Mouse (Mus musculus): ENCODE data around the gene Sptbn4.

The Sptbn4 gene

DNA sequence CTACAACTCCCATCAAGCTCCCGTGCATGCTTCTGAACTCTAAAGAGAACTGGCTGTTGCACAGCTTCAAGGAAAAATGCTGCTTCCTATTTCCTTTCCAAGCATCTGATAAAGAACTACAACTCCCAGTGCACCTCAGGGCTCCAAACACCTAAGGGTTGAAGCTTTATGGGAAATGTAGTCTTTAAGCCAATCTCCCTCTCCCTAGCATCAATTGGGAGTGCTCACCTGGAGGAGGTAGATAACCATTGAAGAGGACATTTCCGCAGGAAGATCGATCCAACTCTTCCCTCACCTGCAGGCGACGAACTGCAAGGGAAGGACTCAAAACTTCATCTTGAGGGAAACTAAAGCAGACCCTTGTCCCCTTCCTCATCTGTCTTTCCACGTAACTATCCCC, 93.3 kb downstream of the Sptbn4 start:
- DNase-seq (ENCODE audit: low spot score) = no peak

DNA sequence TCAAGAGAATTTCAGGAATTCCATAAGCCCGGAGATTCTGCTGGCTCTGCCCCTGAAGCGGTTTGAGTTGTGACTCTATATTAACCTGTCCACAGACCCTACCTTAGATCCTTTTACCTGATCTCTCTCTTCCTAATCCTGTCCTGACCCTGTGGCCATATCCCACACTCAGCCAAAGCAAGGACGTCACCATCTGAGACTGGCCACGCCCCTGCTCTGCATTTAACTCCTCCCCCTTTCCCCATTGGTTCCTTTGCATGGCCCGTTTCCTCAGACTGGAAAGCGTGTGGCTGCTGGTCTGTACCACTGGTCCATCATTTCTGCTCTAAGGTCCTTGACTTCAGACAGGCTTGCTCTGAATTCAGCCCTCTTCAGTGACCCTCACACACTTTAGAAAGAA, 102.0 kb downstream of the Sptbn4 start:
- DNase-seq (ENCODE audit: low spot score) = no peak

DNA sequence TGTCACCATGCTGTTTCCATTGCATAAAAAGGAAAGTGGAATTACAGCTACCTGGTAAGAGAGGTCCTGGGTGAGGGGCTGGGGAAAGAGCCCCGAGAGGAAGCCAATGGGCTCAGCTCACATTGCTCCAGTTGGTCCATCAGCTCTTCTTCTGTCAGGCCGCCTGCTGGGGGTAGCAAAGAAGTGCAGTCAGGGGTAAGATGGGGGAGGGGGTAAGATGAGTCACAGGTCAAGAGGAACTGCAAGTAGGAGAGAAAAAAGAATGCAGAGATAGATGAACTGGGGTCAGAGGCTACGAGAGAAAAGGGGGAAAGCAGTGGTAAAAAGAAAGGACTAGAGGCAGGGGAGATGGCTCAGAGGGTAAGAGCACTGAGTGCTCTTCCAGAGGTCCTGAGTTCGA, 104.9 kb downstream of the Sptbn4 start:
- DNase-seq (ENCODE audit: low spot score) = no peak

DNA sequence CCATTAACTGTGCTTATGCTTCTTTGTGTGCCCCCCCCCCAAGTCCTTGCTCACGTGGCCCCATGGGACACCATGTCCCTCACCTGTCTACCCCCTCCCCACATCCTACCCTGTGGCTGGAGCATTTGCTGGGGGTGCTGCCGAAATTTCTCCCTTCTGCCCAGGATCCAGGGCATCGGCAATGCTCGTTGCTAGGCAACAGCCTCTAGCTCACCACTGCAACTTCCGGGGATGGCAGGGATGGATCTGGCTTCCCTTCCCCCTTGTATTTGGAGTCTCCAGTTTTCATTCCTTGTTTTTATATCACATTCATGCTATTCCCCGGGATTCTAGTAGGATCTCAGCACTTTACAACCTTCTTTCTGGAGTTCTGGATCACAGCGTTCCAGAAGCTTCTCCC, 108.0 kb downstream of the Sptbn4 start:
- DNase-seq (ENCODE audit: low spot score) = no peak

DNA sequence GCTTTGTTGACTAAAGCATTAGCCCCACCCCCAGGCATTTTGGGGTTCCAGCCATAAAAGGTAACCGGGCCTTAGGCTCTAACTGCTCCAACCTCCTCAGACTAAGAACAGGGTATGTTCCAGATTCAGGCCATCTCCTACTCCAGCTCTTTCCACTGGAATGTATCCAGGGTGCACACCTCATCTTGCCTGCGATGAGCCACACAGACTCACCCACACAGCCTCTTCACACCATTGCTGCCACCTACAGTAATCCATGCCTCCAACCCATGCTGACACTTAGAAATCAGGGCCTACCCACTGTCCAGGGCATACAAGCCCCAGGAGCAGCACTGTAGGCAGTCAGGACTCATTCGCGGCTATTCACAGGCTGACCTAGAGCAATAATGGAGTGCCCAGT, 108.4 kb downstream of the Sptbn4 start:
- no peak for DNase-seq (ENCODE audit: low spot score)

DNA sequence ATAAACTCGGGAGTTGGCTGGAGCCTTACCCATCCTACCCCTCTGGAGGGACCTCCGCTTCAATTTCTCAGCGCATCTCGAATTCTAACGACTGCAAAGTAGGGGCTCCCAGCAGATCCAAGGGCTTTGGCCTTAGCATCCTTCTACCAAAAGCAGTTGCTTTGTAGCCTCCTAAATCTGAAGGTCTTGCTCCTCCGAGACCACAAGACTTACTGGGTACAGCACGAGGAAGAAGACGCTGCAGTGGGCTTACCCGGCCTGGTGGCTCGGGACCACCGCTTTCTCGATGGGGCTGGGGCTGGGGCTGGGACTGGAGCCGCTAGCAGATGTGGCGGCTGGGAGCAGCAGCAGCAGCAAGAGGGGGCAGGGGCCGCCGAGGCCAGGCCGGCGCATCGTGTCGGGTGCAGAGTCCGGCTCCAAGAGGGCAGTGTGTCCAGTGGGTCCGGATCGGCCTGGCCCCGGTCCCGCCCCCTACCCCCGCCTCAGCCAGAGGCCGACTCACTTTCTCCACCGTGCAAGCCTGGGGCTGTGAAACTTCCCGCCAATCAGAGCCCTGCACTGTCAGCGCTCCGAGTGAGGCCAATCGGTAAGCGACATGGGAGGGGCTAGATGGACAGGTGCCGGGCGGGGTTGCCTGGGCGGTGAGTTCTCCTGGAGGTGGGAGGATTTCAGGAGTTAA, 110.2 kb downstream of the Sptbn4 start, which contains the start of gene Ltbp4:
Gene Ltbp4, minus strand, starts transcription at position 518 of the 679 bp plus-strand sequence.
- DNase-seq (ENCODE audit: low spot score) = no peak

DNA sequence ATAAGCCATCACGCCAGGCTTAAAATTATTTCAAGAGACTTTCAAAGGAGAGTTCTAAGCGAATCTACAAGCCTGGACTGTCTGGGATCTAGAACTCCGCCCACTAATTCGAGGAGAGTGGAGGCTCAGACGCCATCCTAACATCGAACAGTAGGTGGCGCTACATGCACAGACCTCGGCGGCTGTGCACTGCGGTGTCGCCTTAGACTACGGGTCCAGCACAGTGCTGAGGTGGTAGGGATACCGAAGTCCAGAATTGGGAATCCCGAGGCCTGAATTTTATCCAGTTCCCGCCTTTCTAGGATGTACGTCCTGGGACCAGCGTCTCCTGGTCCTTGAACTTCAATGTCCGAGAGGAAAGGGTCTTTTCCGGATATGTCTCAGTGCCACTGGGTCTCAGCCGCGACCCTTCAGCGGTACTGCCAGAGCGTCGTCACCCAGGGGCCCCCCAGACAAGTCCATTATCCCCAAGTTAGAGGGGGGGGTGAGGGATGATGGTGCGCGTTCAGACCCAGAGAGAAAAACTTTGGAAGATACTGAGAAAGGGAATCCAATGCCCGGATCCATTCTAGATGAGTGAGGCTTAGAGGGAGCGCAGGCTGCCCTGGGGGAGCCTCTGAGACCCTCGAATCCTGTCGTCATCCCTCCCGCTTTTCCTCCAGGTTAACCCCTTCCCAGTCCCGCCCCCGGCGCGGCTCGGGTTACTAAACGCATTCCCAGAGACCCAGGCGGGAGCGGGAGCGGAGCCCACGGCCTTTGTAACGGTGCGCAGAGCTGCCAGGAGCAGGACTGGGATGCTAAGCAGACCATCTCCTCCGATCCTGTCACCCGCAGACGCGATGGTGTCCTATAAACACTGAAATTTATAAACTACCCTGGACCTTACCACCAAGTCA, 111.3 kb downstream of the Sptbn4 start:
- peak; percentile 83 for DNase-seq (ENCODE audit: low spot score)

DNA sequence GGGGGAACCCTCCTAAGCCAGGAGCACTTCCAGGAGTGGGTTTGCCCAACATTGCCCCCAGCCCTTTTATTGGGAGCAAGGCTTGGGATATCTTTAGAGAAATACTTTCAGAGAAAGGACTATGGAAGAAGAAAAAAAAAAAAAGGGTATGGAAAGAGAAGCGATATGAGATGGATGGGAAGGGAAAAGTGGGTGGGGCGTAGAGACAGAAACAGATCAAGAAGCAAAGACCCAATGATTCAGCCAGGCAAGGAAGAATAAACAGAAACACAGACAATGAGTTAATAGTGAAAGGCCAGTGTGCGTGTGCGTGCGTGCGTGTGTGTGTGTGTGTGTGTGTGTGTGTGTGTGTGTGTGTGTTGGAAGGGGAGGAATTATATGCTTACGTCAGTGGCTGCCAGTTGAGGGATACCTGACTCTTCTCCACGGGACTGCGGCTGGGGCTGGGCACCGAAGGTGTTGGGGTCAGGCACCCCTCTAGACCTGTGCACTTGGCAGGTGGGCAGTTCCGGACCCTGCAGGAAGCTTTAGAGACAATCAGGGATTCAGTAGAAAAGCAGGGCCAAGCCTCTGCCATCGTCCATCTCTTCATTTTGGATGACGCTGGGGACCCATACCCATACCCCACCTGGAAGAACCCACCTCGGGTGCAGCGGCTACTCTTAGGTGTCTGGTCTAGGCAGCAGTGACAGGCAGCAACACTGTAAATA, 112.3 kb downstream of the Sptbn4 start:
- no peak for DNase-seq (ENCODE audit: low spot score)

DNA sequence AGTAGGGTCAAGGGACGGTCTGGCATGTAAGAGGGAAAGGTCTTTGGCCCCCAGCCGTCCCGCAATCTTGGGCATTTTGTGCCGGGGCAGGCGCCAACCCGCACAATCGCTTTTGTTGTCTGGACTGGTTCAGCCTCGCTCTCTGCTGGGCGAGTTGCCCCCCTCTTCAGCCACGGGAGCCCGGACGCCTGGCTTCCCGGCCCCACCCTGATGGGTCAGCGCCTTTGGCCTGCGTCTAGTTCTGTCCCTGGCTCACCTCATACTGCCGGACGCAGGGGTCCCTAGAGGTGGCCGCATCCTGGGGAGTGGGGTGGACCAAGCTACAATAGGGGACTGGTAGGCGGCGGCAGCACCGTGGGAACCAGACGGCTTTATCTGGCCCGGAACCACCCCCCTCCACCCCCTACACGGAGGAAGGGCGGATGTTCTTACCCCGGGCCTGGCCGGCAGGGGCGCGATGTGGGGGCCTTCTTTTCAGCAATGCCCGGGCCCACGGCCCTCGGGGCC, 113.0 kb downstream of the Sptbn4 start:
- no peak for DNase-seq (ENCODE audit: low spot score)

DNA sequence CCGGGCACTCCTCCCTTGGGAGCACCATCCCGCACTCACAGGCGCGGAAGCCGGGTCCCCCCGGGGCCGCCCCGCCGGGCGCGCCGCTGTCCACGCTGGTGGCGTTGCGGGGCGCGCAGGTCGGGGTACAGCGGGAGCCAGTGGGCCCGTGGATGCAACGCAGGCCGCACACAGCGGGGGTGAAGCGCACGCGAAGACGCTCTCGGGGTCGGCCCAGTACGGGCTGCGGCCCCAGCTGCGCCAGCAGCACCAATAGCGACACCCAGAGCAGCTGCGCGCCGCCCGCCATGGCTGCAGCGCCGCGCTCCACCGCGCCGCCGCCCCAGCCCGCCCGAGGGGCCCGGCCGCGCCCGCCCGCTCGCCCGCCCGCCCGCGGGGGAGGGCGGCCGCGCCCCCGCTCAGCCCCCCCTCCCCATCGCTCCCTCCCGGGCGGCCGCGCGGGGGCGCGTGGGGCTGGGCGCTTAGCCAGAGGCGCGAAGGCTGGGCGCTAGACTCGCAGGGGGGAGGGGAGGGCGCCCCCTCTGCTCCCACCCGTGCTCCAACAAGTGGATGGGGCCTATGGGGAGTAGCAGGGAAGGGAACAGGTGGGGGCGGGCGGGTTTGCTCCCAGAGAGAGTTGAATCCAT, 114.1 kb downstream of the Sptbn4 start:
- DNase-seq (ENCODE audit: low spot score) = no peak

DNA sequence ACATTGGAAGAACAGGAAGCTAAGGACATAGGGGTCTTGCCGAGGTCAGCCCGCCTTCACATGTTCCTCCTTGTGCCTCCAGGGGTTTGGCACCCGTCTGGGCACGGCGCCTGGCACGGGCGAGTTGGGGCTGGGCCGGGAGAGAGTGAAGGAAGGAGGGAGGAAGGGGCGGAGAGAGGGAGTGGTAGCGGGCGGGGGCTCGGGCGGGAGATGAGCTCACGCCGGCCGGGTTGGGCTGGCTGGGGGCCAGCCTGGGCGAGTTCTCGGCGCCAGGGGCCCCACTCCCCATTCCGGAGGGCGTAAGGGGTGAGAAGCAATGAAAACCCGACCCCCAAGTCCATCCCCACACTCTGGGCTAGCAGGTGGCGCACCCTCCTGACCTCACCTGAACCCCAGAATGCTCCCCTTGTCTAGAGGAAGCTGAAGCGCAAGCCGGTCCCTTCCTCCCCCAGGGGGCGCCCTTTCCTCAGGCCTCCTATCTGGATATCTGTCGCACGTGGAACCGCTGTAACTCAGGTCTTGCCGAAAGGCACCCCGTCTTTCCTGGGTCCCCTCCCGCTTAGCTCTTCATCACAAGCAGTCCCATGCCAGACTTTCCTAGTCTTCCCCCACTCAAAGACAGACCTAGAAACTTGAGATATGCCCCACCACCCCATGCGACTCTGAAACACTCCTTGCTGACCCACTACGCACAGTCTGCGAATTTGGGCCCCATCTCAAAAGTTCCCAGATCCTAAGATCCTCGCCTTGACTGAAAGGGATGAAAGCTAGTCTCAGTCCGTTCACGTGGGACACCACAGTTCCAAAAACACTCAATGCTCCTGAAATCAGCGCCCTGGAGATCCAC, 114.9 kb downstream of the Sptbn4 start:
- DNase-seq (ENCODE audit: low spot score) = peak; percentile 82

DNA sequence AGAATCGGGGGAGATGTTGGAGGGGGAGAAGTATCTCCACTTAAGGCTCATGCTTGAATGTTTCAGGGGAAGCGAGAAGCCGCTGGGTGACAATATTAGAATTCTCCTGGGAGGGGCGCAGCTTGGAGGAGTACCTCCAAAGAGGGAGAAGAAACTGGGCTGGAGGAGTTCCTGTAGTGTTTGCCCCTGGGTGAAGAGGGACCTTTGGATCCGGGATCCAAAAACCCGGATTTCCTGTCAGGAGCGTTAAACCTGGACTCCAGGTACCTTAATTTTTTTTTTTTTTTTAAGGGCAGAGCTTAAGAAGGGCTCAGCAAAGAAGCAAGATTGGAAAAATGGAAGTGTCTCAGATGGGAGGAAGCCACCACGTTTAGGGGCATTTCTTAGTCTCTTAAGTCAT, 115.6 kb downstream of the Sptbn4 start:
- DNase-seq (ENCODE audit: low spot score) = no peak

DNA sequence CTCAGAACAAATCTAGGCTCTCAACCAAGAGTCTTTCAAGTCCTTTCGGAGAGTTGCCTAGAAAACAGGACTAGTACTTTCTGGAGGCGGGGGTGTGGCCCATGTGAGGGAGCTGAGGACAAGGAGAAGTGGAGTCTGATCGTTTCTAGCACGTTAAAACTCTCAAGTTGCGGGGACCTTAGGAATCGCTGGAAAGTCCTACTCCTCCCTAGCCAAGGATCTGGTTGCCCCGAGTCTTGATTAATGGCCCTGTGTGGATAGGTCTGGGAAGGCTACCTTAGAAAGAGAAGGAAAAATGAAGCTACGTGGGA, 116.0 kb downstream of the Sptbn4 start:
- DNase-seq (ENCODE audit: low spot score) = peak; percentile 56

DNA sequence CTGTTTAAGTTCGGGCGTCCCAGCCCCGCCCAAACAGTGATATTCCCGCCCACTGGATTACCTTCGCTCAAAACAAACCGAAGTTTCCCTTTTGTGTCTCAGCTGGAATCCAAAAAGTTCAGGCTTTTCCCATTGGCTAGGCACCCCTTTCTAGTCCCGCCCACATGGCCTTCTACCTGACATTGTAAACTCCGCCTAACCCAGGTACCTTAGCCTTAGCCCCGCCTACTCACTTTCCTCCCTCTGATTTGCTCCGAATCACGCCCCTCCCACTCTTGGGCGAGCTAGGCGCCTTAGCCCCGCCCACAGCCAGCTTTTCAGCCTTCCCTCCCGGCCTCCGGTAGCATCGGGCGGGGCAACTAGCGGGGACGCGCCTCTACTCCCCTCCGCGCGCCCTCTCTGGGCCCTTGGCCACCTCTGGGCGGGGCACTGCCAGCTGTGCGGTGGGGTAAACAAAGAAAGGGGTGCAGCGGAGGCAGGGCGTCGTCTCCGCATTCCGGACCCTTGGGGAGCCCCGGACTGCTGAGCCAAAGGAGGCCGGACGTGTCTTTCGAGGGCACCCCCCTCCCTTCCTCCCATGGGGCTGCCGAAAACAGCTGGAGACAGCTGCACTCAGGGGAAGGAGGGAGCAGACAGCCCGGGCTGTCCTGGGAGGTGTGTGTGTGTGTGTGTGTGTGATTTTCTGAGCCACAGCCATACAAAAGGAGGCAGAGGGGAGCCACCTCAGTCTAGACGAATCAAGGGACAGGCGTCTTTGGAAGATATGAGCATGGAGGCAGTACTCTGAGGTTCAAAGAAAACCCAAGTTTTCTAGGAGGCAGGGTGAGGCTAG, 116.6 kb downstream of the Sptbn4 start:
- peak; percentile 89 for DNase-seq (ENCODE audit: low spot score)

DNA sequence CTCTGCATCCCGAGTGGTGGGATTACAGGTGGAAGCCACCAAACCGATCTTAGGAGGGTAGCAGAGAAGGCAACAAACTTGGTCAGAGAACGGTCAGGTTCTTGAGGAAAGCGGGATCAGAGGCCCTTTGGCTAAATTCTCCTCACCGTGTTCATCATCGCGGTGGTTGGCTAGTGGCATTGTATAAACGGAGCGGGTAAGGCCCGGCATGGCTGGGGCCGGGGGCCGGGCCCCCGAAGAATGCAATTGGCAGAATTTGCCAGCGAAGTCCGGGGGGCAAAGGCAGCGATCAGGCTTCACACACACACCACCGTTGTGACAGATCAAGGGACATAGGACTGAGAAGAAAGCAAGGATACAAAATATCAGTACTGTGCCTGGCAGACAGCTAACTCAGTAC, 117.5 kb downstream of the Sptbn4 start:
- DNase-seq (ENCODE audit: low spot score) = no peak

DNA sequence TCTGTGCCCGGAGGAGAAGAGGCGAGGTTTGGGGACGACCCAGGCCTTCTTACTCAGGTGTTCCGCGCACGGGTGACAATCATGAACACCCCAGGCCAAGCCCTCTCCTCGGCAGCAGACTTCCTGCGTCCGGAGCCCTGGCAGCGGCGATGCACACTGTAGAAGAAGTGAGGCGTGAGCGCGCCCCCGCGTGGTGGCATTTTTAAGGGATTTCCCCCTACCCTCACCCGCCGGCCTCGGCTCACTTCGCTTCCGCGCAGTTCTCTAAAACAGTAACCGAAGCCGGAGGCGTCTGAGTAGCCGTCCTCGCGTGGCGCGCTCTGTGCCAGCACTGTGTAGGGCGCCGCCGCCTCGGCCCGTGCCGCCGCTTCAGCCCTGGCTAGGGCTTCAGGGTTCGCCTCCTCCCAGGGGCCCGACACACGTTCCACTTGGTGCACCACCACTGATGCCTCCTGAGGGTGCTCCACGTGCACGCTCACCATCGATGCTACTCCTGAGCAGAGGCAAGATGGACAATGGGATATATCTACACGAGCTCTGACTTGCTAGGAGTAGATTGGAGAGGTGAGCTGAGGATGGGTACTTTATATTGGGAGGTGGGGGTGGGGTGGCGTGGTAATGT, 118.0 kb downstream of the Sptbn4 start:
- peak; percentile 51 for DNase-seq (ENCODE audit: low spot score)

DNA sequence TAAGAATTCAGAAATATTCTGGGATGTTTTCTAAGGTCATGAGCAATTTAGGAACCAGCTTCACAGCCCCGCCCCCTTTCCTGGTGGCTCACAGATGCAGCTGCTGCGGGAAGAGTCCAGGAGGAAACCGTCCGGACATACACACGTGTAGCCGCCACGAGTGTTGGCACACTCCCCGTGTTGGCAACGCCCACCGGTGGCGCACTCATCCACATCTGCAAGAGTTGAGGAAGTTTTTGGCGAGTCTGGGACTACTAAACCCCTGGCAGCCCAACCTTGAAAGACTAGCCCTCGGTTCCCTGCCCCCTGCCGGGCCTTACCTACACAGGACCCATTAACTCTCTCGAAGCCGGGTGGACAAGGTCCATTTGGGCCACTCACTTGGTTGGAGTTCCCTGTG, 118.8 kb downstream of the Sptbn4 start:
- no peak for DNase-seq (ENCODE audit: low spot score)

DNA sequence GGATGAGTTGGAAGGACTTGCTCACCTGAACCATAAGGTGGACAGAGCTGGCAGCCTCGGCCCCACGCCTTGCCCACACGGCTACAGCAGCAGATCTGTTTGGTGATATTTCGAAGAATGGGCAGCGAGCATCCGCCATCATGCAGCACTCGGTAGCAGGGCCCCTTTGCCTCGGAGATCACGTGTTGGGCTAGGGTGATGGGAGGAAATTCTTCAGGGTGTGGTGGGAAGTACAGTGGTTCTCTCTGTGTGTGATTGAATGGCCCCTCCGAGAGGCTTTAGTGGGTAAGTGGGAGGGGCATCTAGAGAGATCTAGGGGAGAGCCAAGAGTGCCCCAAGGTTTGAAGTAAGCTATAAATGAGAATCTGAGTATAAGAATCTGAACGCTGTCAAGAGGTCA, 119.3 kb downstream of the Sptbn4 start:
- DNase-seq (ENCODE audit: low spot score) = no peak

DNA sequence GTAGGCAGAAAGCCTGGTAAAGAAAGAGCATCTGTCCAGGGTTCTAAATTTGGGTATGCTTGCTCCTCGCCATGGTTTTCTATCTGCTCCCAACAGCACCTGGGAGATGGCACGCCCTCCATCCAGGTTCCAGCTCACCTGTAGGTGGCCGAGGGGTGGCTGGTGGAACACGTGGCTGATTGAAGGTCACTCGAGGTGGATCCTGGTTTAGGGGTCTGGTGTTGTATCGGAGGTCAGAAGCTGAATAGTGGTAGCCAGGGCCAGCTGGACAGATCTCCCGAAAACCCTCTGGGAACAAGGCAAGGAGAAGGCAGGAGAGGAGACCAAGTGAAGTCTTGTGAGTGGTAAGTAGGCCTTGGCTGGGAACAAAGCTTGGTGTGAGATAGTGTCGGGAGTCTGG, 120.0 kb downstream of the Sptbn4 start:
- DNase-seq (ENCODE audit: low spot score) = no peak
